Mouse (Mus musculus) lung, postnatal 0 days (tissue): ENCODE measurements around the gene Nsf.

Experiments used
- CTCF ChIP-seq: IDR thresholded peaks from 2 replicates; pipeline ENCODE4 v1.5.1; 2016; ENCODE audit warnings: antibody characterized with exemption, mild to moderate bottlenecking
- EP300 ChIP-seq: IDR thresholded peaks from 2 replicates; pipeline ENCODE4 v1.6.1; 2016; ENCODE audit warnings: antibody characterized with exemption, mild to moderate bottlenecking, control low read depth

- TF ChIP-seq CTCF, result no peak
- TF ChIP-seq EP300, result no peak
Observed at GRCm38 (mm10) chr11:103829956-103830355, 123.9 kb downstream of the Nsf start.
